Mouse (Mus musculus) brain, adult 2 months (tissue): ENCODE measurements at regions not wholly inside any gene's neighbourhood (a gene's known extent, or its start where the extent isn't known, plus 50 kb on each side); places are given as distances from the start of the nearest gene placed in this dataset.

Experiments used
- DNase-seq: peaks from one replicate; pipeline ENCODE4 v3.0.0; 2011; ENCODE audit warnings: low read depth, low spot score

DNA sequence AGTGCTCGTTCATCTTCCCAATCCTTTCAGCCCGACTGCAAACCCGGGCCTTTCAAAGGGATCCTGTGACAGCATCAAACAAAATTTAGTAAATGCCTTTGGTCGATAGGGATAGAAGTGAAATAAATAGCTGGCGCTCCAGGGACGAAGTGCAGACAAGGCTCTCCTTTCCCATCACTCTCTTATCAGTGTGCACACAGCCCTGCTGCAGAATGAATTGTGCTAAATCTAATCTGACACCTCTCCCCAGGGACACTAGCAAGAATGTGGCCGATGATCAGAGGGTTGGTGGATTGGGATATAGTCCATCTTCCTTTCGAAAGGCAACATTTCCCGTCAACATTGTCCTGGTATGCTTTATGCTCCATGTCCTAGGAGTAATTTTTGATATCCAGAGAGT, 1372.9 kb upstream of the Tenm4 start:
- DNase-seq, result peak; percentile 10

DNA sequence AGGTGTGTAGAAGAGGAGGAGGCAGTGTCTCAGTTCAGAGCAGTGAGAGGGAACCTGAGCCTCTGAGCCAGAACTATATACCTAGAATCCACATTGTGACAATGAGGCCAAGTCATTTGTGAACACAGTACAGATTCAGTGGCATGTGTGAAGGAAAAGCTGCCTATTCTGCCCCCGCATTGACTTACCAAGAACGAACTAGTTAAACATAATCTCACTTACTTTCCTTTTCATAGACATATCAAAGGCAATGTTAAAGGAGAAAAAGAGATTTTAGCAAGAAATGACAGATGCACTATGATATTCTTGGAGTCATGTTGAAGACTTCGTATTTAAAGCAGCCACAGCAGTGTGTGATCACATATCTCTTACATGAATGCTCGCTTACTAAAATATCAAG, 1329.8 kb upstream of the Tenm4 start:
- peak; percentile 10 for DNase-seq

- DNase-seq, result no peak
These were observed 1319.7 kb upstream of the Tenm4 start for GRCm38 (mm10) chr7:94851360-94851759.

GRCm38 (mm10) chr7:94856636-94857035, 1314.4 kb upstream of the Tenm4 start:
- DNase-seq, result no peak

DNA sequence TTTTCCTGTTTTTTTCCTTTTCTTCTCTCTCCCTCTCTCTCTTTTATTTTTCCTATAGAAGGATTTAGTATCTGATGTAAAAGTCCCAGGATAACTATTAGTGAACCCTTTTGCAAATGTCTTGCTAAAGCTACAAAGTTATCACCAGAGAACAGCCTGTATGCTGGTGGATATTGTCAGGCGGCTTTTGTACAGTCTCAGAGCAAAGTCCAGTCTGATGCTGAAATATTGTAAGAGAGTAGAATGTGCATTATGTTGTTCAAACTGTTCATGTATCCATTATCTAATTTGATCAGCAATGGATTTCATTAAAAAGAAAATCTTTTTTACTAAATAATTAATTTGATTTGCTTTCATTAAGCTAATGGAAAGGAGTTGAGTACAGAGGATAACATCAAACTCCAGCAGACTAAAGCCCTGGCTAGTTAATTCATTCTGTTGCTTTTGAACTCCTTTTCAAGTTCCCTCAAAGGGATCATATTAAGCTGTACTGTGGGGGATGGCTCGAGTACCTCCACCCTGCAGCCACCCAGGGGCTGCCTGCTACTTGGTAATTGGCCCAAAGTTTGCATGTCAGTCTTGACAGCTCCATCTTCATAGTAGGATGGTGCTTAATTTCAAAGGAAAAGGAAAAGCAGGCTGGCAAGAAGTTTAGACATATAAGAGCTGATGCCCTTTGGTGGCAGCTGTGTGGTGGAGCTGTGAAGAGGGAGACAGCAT, 1280.2 kb upstream of the Tenm4 start:
- DNase-seq, result no peak

- peak; percentile 5 for DNase-seq
These were observed 1273.0 kb upstream of the Tenm4 start for GRCm38 (mm10) chr7:94898088-94898487.

DNA sequence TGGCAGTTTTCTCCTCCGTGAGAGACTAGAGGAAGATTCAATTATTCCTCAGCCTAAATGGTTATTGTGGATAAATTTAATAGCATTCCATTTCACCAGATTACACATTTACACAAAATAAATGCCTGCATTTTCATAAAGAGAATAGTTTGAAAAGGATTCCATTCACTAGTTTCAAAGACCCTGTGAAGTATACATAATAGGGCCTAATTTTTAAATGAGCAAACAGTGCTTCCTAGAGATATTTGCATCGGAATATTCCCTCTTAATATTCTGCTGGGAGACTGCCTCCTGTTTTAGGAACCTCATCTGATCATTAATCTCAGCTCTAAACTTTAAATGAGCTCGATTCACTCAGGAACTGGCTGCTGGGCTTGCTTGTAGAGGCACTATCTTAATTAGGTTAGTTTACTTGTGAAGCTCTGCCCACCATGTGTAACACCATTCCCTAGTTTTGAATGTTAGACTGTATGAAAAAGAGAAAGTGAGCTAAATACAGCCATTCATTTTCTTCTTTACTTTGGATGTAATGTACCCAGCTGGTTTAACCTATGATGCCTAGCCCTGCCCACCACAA, 1244.4 kb upstream of the Tenm4 start:
- no peak for DNase-seq

GRCm38 (mm10) chr7:94963758-94964299, 1207.2 kb upstream of the Tenm4 start:
- DNase-seq, result no peak

GRCm38 (mm10) chr7:94967601-94968000, 1203.4 kb upstream of the Tenm4 start:
- peak; percentile 8 for DNase-seq

- no peak for DNase-seq
These were observed 1195.8 kb upstream of the Tenm4 start for GRCm38 (mm10) chr7:94975037-94975775.

DNA sequence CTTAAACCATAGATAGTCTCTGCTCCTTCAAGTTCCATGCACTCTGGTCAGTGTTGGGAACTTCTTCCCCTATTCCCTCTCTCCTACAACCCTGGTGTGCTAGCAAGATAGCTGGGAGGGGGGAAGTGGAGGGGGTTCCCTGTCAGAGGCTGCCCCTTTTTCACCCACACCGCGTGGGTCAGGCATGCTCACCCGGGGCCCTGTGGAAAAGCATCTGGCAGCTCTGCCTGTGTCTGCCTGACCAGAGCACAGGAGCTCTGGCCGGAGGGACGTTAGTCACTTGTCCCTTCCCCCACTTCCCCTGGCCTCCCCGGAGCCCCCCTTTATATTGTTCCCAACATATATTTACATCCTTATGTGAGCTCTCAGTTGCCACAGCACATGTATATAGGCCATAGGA, 1174.8 kb upstream of the Tenm4 start:
- no peak for DNase-seq

DNA sequence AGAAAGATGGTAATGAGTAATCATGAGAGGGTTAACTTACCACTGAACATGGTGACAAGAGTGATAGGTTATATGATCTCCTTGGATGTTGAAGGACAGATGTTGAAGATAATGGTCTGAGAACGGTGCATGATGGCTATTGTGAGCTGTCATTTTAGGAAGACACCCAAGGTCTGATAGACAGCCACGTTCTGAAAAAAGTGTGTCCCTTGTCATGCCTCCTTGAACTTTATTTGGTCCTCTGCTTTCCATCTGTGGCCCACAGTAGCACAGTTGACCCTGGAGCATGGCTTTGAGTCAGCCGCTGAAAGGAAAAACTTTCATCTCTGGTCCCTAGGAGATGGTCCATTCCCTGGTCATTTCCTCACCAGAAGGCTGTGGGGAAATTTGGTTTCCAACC, 1166.9 kb upstream of the Tenm4 start:
- DNase-seq, result no peak

DNA sequence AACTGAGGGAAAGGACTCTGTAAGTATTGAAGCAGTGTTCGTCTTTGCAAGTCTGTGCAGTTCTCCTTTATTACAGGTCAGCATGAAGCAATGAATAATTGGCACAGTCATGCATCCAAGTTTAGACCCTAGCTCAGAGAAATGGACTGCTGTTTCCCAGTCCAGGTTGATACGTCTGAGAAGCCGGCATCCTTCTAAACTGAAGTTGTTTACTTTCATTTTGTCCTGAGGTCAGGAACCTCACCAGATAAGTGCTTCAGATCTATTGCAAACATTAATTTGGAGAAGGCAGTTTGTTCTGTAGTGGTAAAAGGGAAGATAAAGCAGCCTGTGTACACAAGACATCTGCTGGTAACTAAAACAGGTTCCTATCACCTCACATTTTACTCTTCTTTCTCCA, 1165.6 kb upstream of the Tenm4 start:
- DNase-seq, result no peak

DNA sequence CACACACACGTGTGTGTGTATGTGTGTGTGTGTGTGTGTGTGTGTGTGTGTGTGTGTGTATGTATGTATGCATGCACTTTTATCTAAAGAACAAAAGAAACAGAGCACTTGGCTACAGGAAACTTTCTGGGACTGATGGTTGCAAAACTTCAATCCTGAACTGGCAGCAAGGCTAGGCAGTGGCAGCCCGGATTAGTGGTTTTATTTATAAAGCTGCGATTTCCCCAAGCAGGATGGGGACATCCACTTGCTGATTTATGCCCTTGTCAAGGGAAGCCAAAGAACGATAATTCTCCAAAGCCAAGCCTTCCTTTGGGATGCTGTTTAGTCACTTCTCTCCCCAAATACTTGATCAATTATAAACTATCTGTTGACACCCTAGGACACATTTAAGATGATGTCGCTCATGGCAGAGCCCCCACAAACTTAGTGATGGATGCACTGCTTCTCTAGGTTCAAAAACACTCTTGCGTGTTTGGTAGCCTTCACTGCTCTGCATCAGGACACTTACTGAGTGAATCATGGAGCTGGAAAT, 1162.1 kb upstream of the Tenm4 start:
- DNase-seq, result no peak

DNA sequence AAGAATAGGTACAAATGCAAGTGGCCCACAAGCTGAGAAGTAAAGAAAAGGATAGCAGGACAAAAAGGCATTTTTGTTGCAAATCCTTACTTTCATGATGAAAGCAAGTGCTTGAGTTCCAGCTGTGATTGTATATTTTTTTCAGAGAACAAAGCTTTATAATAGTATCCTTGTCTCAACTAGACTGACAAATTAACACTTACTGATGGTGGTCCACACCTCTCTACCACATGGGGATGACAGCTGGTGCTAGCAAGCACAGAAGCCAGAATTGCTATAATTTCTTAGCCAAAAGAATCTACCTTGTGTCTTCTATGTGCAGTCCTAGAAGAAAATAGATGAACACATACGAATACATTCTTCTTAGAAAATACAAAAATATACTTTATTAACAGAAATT, 1150.8 kb upstream of the Tenm4 start:
- DNase-seq, result peak; percentile 44

DNA sequence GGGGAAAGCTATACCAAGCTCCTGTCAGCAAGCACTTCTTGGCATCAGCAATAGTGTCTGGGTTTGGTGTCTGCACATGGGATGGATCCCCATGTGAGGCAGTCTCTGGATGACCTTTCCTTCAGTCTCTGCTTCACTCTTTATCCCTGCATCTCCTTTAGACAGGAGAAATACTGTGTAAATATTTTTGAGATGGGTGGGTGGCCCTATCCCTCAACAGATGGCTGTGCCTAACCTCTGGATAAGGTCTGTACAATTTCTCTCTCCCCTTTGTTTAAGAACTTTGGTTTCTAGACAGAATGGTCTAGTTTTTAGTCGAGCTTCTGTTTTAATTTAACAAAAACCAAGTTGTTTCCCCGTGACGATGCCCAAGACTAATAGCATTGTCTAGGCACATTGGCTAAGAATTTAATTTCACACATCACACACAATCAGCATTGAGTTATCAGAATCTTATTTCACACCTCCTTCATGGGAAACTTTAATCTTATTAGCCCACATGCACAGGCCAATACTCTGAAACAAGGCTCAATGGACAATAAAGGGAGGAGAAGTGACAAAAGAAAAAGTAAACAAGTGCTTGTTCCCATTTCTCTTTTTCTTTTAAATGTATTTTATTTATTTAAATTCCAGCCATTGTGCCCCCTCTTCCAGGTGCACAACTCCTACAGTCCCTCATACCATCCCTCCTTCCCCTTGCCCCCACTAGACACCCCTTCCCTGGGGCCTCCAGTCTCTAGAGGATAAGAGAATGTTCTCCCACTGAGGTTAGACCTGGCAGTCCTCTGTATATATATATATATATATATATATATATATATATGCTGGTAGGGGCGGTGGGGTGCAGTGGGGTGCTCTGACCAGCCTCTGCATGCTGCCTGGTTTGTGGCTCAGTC, 1142.9 kb upstream of the Tenm4 start:
- DNase-seq, result no peak
